Mouse (Mus musculus): ENCODE measurements around the gene Pcnp.
"Not testable (repeated sequence)": the region's sequence is repeated elsewhere in the genome, so short reads cannot be mapped to it uniquely, and the experiment has no call there.

The Pcnp gene

GRCm38 (mm10) chr16:55966212-55966871 lies 63.2 kb downstream of the Pcnp start, which contains the start of gene Rpl24:
Gene Rpl24 (plus strand): TSS chr16:55966275.
- peak; percentile 97 for DNase-seq

- DNase-seq = peak; percentile 70
These were observed 65.2 kb downstream of the Pcnp start for GRCm38 (mm10) chr16:55964126-55964949.

- DNase-seq = not testable (repeated sequence)
These were observed 66.5 kb downstream of the Pcnp start for GRCm38 (mm10) chr16:55963068-55963467.
